29 mouse cellular contexts compared by ENCODE assay signal in genomic region chr12:109432475-109433130, GRCm38 (mm10). TPM values are rescaled to one million over a fixed set of nuclear protein-coding genes. Genes with fewer than 3 reads are reported as not detected.
A peak's percentile ranks its signal among the peaks of the same experiment; 100 is the strongest.
DNase-seq lines count a peak whose midpoint lies in the region; ATAC-seq lines count a peak whose summit lies in the region.
"Had no signal": no experiment of that assay in that cellular context is flagged by ENCODE, and none has a peak within 500 bp of the region (broad histone marks: within the 10 kb centered on the region; RNA-seq: fewer than 3 reads in every experiment).

No protein-coding gene starts in this region.

- WGBS in heart, embryonic 10.5 days = 81% methylated on average over 6 of the region's 6 CpGs
- WGBS in heart, embryonic 12.5 days = 58% methylated on average over 6 of the region's 6 CpGs
- 78% methylated on average over 6 of the region's 6 CpGs for WGBS in embryonic facial prominence, embryonic 15.5 days
- WGBS in limb, embryonic 13.5 days = 61% methylated on average over 6 of the region's 6 CpGs
- WGBS in forebrain, embryonic 11.5 days = 83% methylated on average over 6 of the region's 6 CpGs

- DNase-seq in heart, embryonic 10.5 days (ENCODE audit: low spot score) = no peak
- peak; percentile 39 for DNase-seq in fibroblast of lung, adult 2 months (ENCODE audit: low read depth)
- DNase-seq in forebrain, embryonic 11.5 days (ENCODE audit: low spot score) = no peak
- DNase-seq in c-Kit-positive CD71-positive TER-119-positive erythroid progenitor cells, embryonic 14.5 days (ENCODE audit: low spot score) = no peak
- DNase-seq in yolk sac, embryonic 10.5 days (ENCODE audit: low spot score) = no peak
- DNase-seq: adrenal gland, adult 8-10 months; adrenal gland, postnatal 25 days; cerebellum, adult 18-20 months; cerebellum, adult 9-10 months; cerebellum, postnatal 14 days; forebrain, postnatal 0 days; gastrocnemius, adult 2 months; gastrocnemius, postnatal 14 days; heart, adult 11 months; heart, postnatal 10 days; heart, postnatal 36 days had no signal

- peaks cover 6% of the 10 kb centered on the region; the same call in 1 of the 2 replicates for H3K27me3 ChIP-seq in heart, embryonic 10.5 days (ENCODE audit: insufficient read depth, poor library complexity, severe bottlenecking)
- no peaks in the 10 kb centered on the region for H3K27me3 ChIP-seq in heart, embryonic 12.5 days (replicated peaks)
- H3K27me3 ChIP-seq in embryonic facial prominence, embryonic 15.5 days = no peaks in the 10 kb centered on the region
- H3K27me3 ChIP-seq in limb, embryonic 13.5 days = no peaks in the 10 kb centered on the region
- no peaks in the 10 kb centered on the region; the same call in 1 of the 2 replicates for H3K27me3 ChIP-seq in forebrain, embryonic 11.5 days (ENCODE audit: control insufficient read depth, insufficient read depth, low read length)
- H3K27me3 ChIP-seq: heart, embryonic 15.5 days; intestine, embryonic 15.5 days had no signal

- no peak overlapping the region for H3K4me3 ChIP-seq in heart, embryonic 10.5 days
- no peak overlapping the region for H3K4me3 ChIP-seq in heart, embryonic 12.5 days
- no peak overlapping the region for H3K4me3 ChIP-seq in embryonic facial prominence, embryonic 15.5 days (replicated peaks)
- H3K4me3 ChIP-seq in limb, embryonic 13.5 days = no peak overlapping the region
- no peak overlapping the region for H3K4me3 ChIP-seq in forebrain, embryonic 11.5 days (ENCODE audit: low read depth, low read length)
- H3K4me3 ChIP-seq: erythroblast, embryonic 14.5 days; forebrain, embryonic 10.5 days; gastrocnemius, adult 2 months; heart, embryonic 15.5 days; hindbrain, embryonic 10.5 days; hindbrain, embryonic 13.5 days; intestine, embryonic 15.5 days had no signal

- H3K4me2 ChIP-seq in heart, embryonic 12.5 days = no peak overlapping the region
- H3K4me2 ChIP-seq in embryonic facial prominence, embryonic 15.5 days (replicated peaks) = no peak overlapping the region
- no peak overlapping the region for H3K4me2 ChIP-seq in limb, embryonic 13.5 days (replicated peaks)
- H3K4me2 ChIP-seq in forebrain, embryonic 11.5 days (ENCODE audit: low read depth, low read length, severe bottlenecking) = no peak overlapping the region
- H3K4me2 ChIP-seq: heart, embryonic 15.5 days; hindbrain, embryonic 13.5 days; intestine, embryonic 15.5 days had no signal

- 0 out of 2 replicates have a peak overlapping the region, but pooled peaks have one; percentile 6 for H3K27ac ChIP-seq in heart, embryonic 10.5 days
- no peak overlapping the region for H3K27ac ChIP-seq in heart, embryonic 12.5 days (ENCODE audit: poor library complexity, severe bottlenecking)
- H3K27ac ChIP-seq in embryonic facial prominence, embryonic 15.5 days (replicated peaks) = peak overlapping the region; percentile 39; the same call in 1 of the 2 replicates
- peak overlapping the region; percentile 83 for H3K27ac ChIP-seq in limb, embryonic 13.5 days
- no peak overlapping the region for H3K27ac ChIP-seq in forebrain, embryonic 11.5 days (ENCODE audit: low read depth, low read length)
- H3K27ac ChIP-seq: forebrain, embryonic 10.5 days; gastrocnemius, adult 2 months; heart, embryonic 15.5 days; hindbrain, embryonic 10.5 days; hindbrain, embryonic 13.5 days; intestine, embryonic 15.5 days had no signal

- H3K36me3 ChIP-seq in heart, embryonic 10.5 days = no peaks in the 10 kb centered on the region
- no peaks in the 10 kb centered on the region for H3K36me3 ChIP-seq in heart, embryonic 12.5 days
- no peaks in the 10 kb centered on the region for H3K36me3 ChIP-seq in embryonic facial prominence, embryonic 15.5 days
- no peaks in the 10 kb centered on the region for H3K36me3 ChIP-seq in limb, embryonic 13.5 days
- H3K36me3 ChIP-seq in forebrain, embryonic 11.5 days (ENCODE audit: control insufficient read depth, insufficient read depth, low read length) = no peaks in the 10 kb centered on the region
- H3K36me3 ChIP-seq: forebrain, embryonic 10.5 days; heart, embryonic 15.5 days; hindbrain, embryonic 10.5 days; hindbrain, embryonic 13.5 days; intestine, embryonic 15.5 days had no signal

- peaks cover 29% of the 10 kb centered on the region for H3K4me1 ChIP-seq in heart, embryonic 10.5 days
- peaks cover 26% of the 10 kb centered on the region for H3K4me1 ChIP-seq in heart, embryonic 12.5 days (replicated peaks)
- H3K4me1 ChIP-seq in embryonic facial prominence, embryonic 15.5 days = peaks cover 20% of the 10 kb centered on the region
- peaks cover 27% of the 10 kb centered on the region for H3K4me1 ChIP-seq in limb, embryonic 13.5 days
- H3K4me1 ChIP-seq in forebrain, embryonic 11.5 days (replicated peaks; ENCODE audit: control insufficient read depth, insufficient read depth, low read length) = peaks cover 12% of the 10 kb centered on the region

- ATAC-seq in heart, embryonic 12.5 days (ENCODE audit: insufficient number of reproducible peaks, low FRiP score) = no peak
- ATAC-seq in embryonic facial prominence, embryonic 15.5 days (ENCODE audit: insufficient number of reproducible peaks, low FRiP score, low TSS enrichment, low read depth) = 0 out of 2 replicates have a peak, but pooled peaks have one; percentile 16
- peak; percentile 84 for ATAC-seq in limb, embryonic 13.5 days (ENCODE audit: low FRiP score, low read depth)
- no peak for ATAC-seq in forebrain, embryonic 11.5 days (replicated peaks; ENCODE audit: low FRiP score)
- ATAC-seq: CD4-positive, CD25-positive, alpha-beta regulatory T cell, adult 4 months; forebrain, embryonic 14.5 days; forebrain, postnatal 0 days; hindbrain, embryonic 16.5 days; intestine, embryonic 15.5 days had no signal

- H3K9ac ChIP-seq in heart, embryonic 12.5 days = no peak overlapping the region
- H3K9ac ChIP-seq in embryonic facial prominence, embryonic 15.5 days = no peak overlapping the region
- H3K9ac ChIP-seq in limb, embryonic 13.5 days = no peak overlapping the region
- no peak overlapping the region for H3K9ac ChIP-seq in forebrain, embryonic 11.5 days (ENCODE audit: low read length)
- H3K9ac ChIP-seq: forebrain, postnatal 0 days; heart, embryonic 15.5 days; hindbrain, embryonic 13.5 days; intestine, embryonic 15.5 days had no signal

- H3K9me3 ChIP-seq in heart, embryonic 10.5 days = no peaks in the 10 kb centered on the region
- no peaks in the 10 kb centered on the region for H3K9me3 ChIP-seq in heart, embryonic 12.5 days (replicated peaks)
- no peaks in the 10 kb centered on the region for H3K9me3 ChIP-seq in embryonic facial prominence, embryonic 15.5 days (replicated peaks)
- no peaks in the 10 kb centered on the region for H3K9me3 ChIP-seq in limb, embryonic 13.5 days
- H3K9me3 ChIP-seq in forebrain, embryonic 11.5 days (ENCODE audit: control insufficient read depth, low read length) = no peaks in the 10 kb centered on the region
- H3K9me3 ChIP-seq: forebrain, embryonic 10.5 days; heart, embryonic 15.5 days; hindbrain, embryonic 10.5 days; hindbrain, embryonic 13.5 days; intestine, embryonic 15.5 days had no signal

RNA-seq across cellular contexts. Expression of gene Dlk1, which starts 20.0 kb away (rescaled TPM):
- polyA plus RNA-seq in heart, embryonic 10.5 days (2016; fragmentation: Nextera tagmentation; extraction: Ambion mirVana) = 56.8 and 345 TPM in 2 replicates
- polyA plus RNA-seq in heart, embryonic 12.5 days (2016; fragmentation: Nextera tagmentation; extraction: Ambion mirVana) = 61.1 and 69.0 TPM in 2 replicates
- polyA plus RNA-seq in embryonic facial prominence, embryonic 15.5 days (2015; fragmentation: Nextera tagmentation; extraction: Ambion mirVana) = 710 and 761 TPM in 2 replicates
- polyA plus RNA-seq in limb, embryonic 13.5 days (2015; fragmentation: Nextera tagmentation; extraction: Ambion mirVana) = 367 and 395 TPM in 2 replicates
- 169 and 191 TPM in 2 replicates for polyA plus RNA-seq in forebrain, embryonic 11.5 days (2014; fragmentation: Nextera tagmentation; extraction: Ambion mirVana)
- polyA plus RNA-seq: C2C12; CD4-positive, CD25-positive, alpha-beta regulatory T cell, adult 4 months had no signal

Comparison
In these comparisons a context has a peak if more than half of its experiments do, and no peak if none do; other contexts are left out.
1. H3K27ac ChIP-seq: peak in heart, embryonic 10.5 days (single experiment), embryonic facial prominence, embryonic 15.5 days (single experiment) and limb, embryonic 13.5 days (single experiment); none in heart, embryonic 12.5 days (single experiment) and forebrain, embryonic 11.5 days (single experiment).
2. ATAC-seq: peak in embryonic facial prominence, embryonic 15.5 days (single experiment) and limb, embryonic 13.5 days (single experiment); none in heart, embryonic 12.5 days (single experiment) and forebrain, embryonic 11.5 days (single experiment).